Comparison of ENCODE assay signal across 8 mouse cellular contexts in genomic region chr7:29954731-29955130, GRCm38 (mm10). TPM values are rescaled to one million over a fixed set of nuclear protein-coding genes. Genes with fewer than 3 reads are reported as not detected.
DNase-seq lines count a peak whose midpoint lies in the region; ATAC-seq and TF ChIP-seq lines count a peak whose summit lies in the region.

No protein-coding gene starts in this region.

- H3K4me1 ChIP-seq in erythroblast, embryonic 14.5 days (ENCODE audit: control insufficient read depth), result peaks cover 16% of the 10 kb centered on the region
- peaks cover 13% of the 10 kb centered on the region for H3K4me1 ChIP-seq in hindbrain, embryonic 15.5 days (replicated peaks)
- H3K4me1 ChIP-seq in liver, embryonic 14.5 days (replicated peaks; ENCODE audit: control insufficient read depth in 2 of 2, insufficient read depth in 2 of 2, low read length in 1 of 2), result peaks cover 2% of the 10 kb centered on the region in 2 experiments; a peak in 2 of 4 replicates
- no peaks in the 10 kb centered on the region for H3K4me1 ChIP-seq in neural tube, embryonic 11.5 days (ENCODE audit: control insufficient read depth, insufficient read depth, low read length)

- peak; percentile 83 for TF ChIP-seq CTCF in liver, embryonic 14.5 days (IDR thresholded peaks at IDR 0.05; ENCODE audit: low read depth)

- DNase-seq in ovary, postnatal 14 days (ENCODE audit: low spot score), result peak; percentile 28
- no peak for DNase-seq in ovary, postnatal 36 days (ENCODE audit: low spot score)
- DNase-seq in adrenal gland, postnatal 36 days, result peak; percentile 39 to 66
- peak; percentile 61 to 75 (median 67) for DNase-seq in liver, embryonic 14.5 days (ENCODE audit: low read depth in 3 of 3, low spot score in 3 of 3)
- DNase-seq in neural tube, embryonic 11.5 days (ENCODE audit: low spot score), result peak; percentile 48
- no peak for DNase-seq in urinary bladder, adult 18-20 months (ENCODE audit: low spot score in 2 of 2)

- no peak for TF ChIP-seq EP300 in liver, embryonic 14.5 days (IDR thresholded peaks at IDR 0.05; ENCODE audit: low read depth)

- H3K27ac ChIP-seq in hindbrain, embryonic 15.5 days (replicated peaks), result peak overlapping the region; percentile 96; the same call in 1 of the 2 replicates
- no peak overlapping the region for H3K27ac ChIP-seq in liver, embryonic 14.5 days
- H3K27ac ChIP-seq in neural tube, embryonic 11.5 days (ENCODE audit: low read depth, low read length), result no peak overlapping the region

- H3K36me3 ChIP-seq in erythroblast, embryonic 14.5 days (ENCODE audit: control insufficient read depth), result peaks cover 5% of the 10 kb centered on the region
- peaks cover 8% of the 10 kb centered on the region; the same call in 1 of the 2 replicates for H3K36me3 ChIP-seq in hindbrain, embryonic 15.5 days
- H3K36me3 ChIP-seq in liver, embryonic 14.5 days (replicated peaks; ENCODE audit: control insufficient read depth, insufficient read depth, low read depth), result no peaks in the 10 kb centered on the region
- H3K36me3 ChIP-seq in neural tube, embryonic 11.5 days (ENCODE audit: control insufficient read depth, insufficient read depth, low read length), result no peaks in the 10 kb centered on the region

- H3K4me3 ChIP-seq in erythroblast, embryonic 14.5 days (replicated peaks), result peak overlapping the region; percentile 75
- H3K4me3 ChIP-seq in hindbrain, embryonic 15.5 days, result peak overlapping the region; percentile 87; the same call in 1 of the 2 replicates
- H3K4me3 ChIP-seq in liver, embryonic 14.5 days (ENCODE audit: insufficient read depth in 1 of 2, low read depth in 2 of 2, low read length in 2 of 2), result peak overlapping the region; percentile 59 to 71; a peak in 2 of 4 replicates
- peak overlapping the region; percentile 63; the same call in 1 of the 2 replicates for H3K4me3 ChIP-seq in neural tube, embryonic 11.5 days (ENCODE audit: low read depth, low read length)

- peak overlapping the region; percentile 79 for H3K4me2 ChIP-seq in hindbrain, embryonic 15.5 days
- peak overlapping the region; percentile 87 for H3K4me2 ChIP-seq in liver, embryonic 14.5 days (ENCODE audit: low read depth)
- peak overlapping the region; percentile 54; the same call in 1 of the 2 replicates for H3K4me2 ChIP-seq in neural tube, embryonic 11.5 days (ENCODE audit: low read depth)

- no peaks in the 10 kb centered on the region for H3K27me3 ChIP-seq in erythroblast, embryonic 14.5 days (ENCODE audit: control insufficient read depth)
- H3K27me3 ChIP-seq in hindbrain, embryonic 15.5 days, result no peaks in the 10 kb centered on the region
- no peaks in the 10 kb centered on the region for H3K27me3 ChIP-seq in liver, embryonic 14.5 days (ENCODE audit: control insufficient read depth, insufficient read depth, low read length)
- no peaks in the 10 kb centered on the region for H3K27me3 ChIP-seq in neural tube, embryonic 11.5 days (ENCODE audit: control insufficient read depth, insufficient read depth, low read length)

- WGBS in hindbrain, embryonic 15.5 days, result 21% methylated on average over 4 of the region's 4 CpGs
- WGBS in liver, embryonic 14.5 days (ENCODE audit: insufficient replicate concordance), result 15% methylated on average over 4 of the region's 4 CpGs
- WGBS in neural tube, embryonic 11.5 days, result 22% methylated on average over 4 of the region's 4 CpGs

- no peak for ATAC-seq in hindbrain, embryonic 15.5 days (ENCODE audit: low FRiP score, low read depth)
- no peak for ATAC-seq in liver, embryonic 14.5 days (ENCODE audit: insufficient read depth)
- no peak for ATAC-seq in neural tube, embryonic 11.5 days (ENCODE audit: insufficient read depth, low FRiP score, low TSS enrichment)

- H3K9me3 ChIP-seq in erythroblast, embryonic 14.5 days (ENCODE audit: control insufficient read depth, low read length), result peaks cover 3% of the 10 kb centered on the region; the same call in 1 of the 2 replicates
- H3K9me3 ChIP-seq in hindbrain, embryonic 15.5 days, result no peaks in the 10 kb centered on the region
- no peaks in the 10 kb centered on the region for H3K9me3 ChIP-seq in liver, embryonic 14.5 days (ENCODE audit: control insufficient read depth, low read length)
- H3K9me3 ChIP-seq in neural tube, embryonic 11.5 days (ENCODE audit: control insufficient read depth, low read length), result no peaks in the 10 kb centered on the region

- H3K9ac ChIP-seq in hindbrain, embryonic 15.5 days, result peak overlapping the region; percentile 93; the same call in 1 of the 2 replicates
- no peak overlapping the region for H3K9ac ChIP-seq in liver, embryonic 14.5 days (replicated peaks)
- H3K9ac ChIP-seq in neural tube, embryonic 11.5 days (ENCODE audit: low read length), result no peak overlapping the region

RNA-seq across cellular contexts. Expression of gene Zfp74, which starts 0.8 kb away (rescaled TPM):
- total RNA-seq in adrenal gland, postnatal 36 days (2021), result 1 to 10 TPM; 8.2 to 9.2 TPM
- 0.09 and 0.37 TPM in 2 replicates for polyA plus RNA-seq in erythroblast, embryonic 14.5 days (2012)
- polyA plus RNA-seq in hindbrain, embryonic 15.5 days (2015; fragmentation: Nextera tagmentation; extraction: Ambion mirVana), result 21.0 and 22.0 TPM in 2 replicates
- 1.5 and 1.7 TPM in 2 replicates for polyA plus RNA-seq in liver, embryonic 14.5 days (2012; rRNA removed)
- polyA plus RNA-seq in liver, embryonic 14.5 days (2014; fragmentation: Nextera tagmentation; extraction: Ambion mirVana), result 0.85 and 1.8 TPM in 2 replicates
- 11.0 and 12.9 TPM in 2 replicates for polyA plus RNA-seq in neural tube, embryonic 11.5 days (2014; fragmentation: Nextera tagmentation; extraction: Ambion mirVana)

RNA-seq across cellular contexts. Expression of gene Zfp568, which starts 29.0 kb away (rescaled TPM):
- total RNA-seq in adrenal gland, postnatal 36 days (2021), result 10 to 100 TPM; 12.4 to 13.8 TPM
- polyA plus RNA-seq in erythroblast, embryonic 14.5 days (2012), result 0.04 TPM in 2 replicates
- 4.9 and 6.9 TPM in 2 replicates for polyA plus RNA-seq in hindbrain, embryonic 15.5 days (2015; fragmentation: Nextera tagmentation; extraction: Ambion mirVana)
- 4.5 and 6.1 TPM in 2 replicates for polyA plus RNA-seq in liver, embryonic 14.5 days (2012; rRNA removed)
- 7.0 and 8.2 TPM in 2 replicates for polyA plus RNA-seq in liver, embryonic 14.5 days (2014; fragmentation: Nextera tagmentation; extraction: Ambion mirVana)
- polyA plus RNA-seq in neural tube, embryonic 11.5 days (2014; fragmentation: Nextera tagmentation; extraction: Ambion mirVana), result 19.5 and 21.5 TPM in 2 replicates

RNA-seq across cellular contexts. Expression of gene Zfp383, which starts 46.7 kb away (rescaled TPM):
- total RNA-seq in adrenal gland, postnatal 36 days (2021), result 1 to 10 TPM; 6.5 TPM
- polyA plus RNA-seq in erythroblast, embryonic 14.5 days (2012), result not detected in 2 replicates
- polyA plus RNA-seq in hindbrain, embryonic 15.5 days (2015; fragmentation: Nextera tagmentation; extraction: Ambion mirVana), result 5.6 and 5.8 TPM in 2 replicates
- 0.51 and 0.69 TPM in 2 replicates for polyA plus RNA-seq in liver, embryonic 14.5 days (2012; rRNA removed)
- polyA plus RNA-seq in liver, embryonic 14.5 days (2014; fragmentation: Nextera tagmentation; extraction: Ambion mirVana), result 0.35 and 0.42 TPM in 2 replicates
- 6.7 and 7.6 TPM in 2 replicates for polyA plus RNA-seq in neural tube, embryonic 11.5 days (2014; fragmentation: Nextera tagmentation; extraction: Ambion mirVana)

RNA-seq across cellular contexts. Expression of gene Zfp27, which starts 48.4 kb away (rescaled TPM):
- total RNA-seq in adrenal gland, postnatal 36 days (2021), result 10 to 100 TPM in 1 of 2 experiments, 1 to 10 TPM in 1; 8.5 to 11.2 TPM
- 0.01 and 0.02 TPM in 2 replicates for polyA plus RNA-seq in erythroblast, embryonic 14.5 days (2012)
- 13.0 and 15.2 TPM in 2 replicates for polyA plus RNA-seq in hindbrain, embryonic 15.5 days (2015; fragmentation: Nextera tagmentation; extraction: Ambion mirVana)
- 1.0 and 1.2 TPM in 2 replicates for polyA plus RNA-seq in liver, embryonic 14.5 days (2012; rRNA removed)
- 1.7 TPM in 2 replicates for polyA plus RNA-seq in liver, embryonic 14.5 days (2014; fragmentation: Nextera tagmentation; extraction: Ambion mirVana)
- 14.4 and 15.0 TPM in 2 replicates for polyA plus RNA-seq in neural tube, embryonic 11.5 days (2014; fragmentation: Nextera tagmentation; extraction: Ambion mirVana)

Comparison
In these comparisons a context has a peak if more than half of its experiments do, and no peak if none do; other contexts are left out.
1. DNase-seq: peak in ovary, postnatal 14 days (single experiment), adrenal gland, postnatal 36 days (2 of 2), liver, embryonic 14.5 days (3 of 3) and neural tube, embryonic 11.5 days (single experiment); none in ovary, postnatal 36 days (single experiment) and urinary bladder, adult 18-20 months (0 of 2).
2. Peak in every context shown above with its lines, with median percentiles within 50 percentile points of each other: H3K4me3 ChIP-seq and H3K4me2 ChIP-seq.